Mouse (Mus musculus) CH12.LX (cell line): ENCODE results near the gene Cfap58.

Experiments
- BHLHE40 ChIP-seq: IDR thresholded peaks from 2 replicates; pipeline ENCODE4 v1.6.1; 2011; ENCODE audit warnings: mild to moderate bottlenecking, low read depth, low read length, improper control_type of control experiment
- CHD2 ChIP-seq: IDR thresholded peaks from 2 replicates; pipeline ENCODE4 v1.6.1; 2011; ENCODE audit warnings: low read length, improper control_type of control experiment
- CTCF ChIP-seq, 2 experiments: IDR thresholded peaks in 1 of 2; conservative IDR thresholded peaks in 1 of 2; 2 replicates each; pipeline ENCODE4 v1.5.1; 2011 to 2012; ENCODE audit warnings: low read depth in 2 of 2, low read length in 2 of 2, improper control_type of control experiment in 1 of 2, inconsistent platforms in 1 of 2, mild to moderate bottlenecking in 1 of 2, moderate library complexity in 1 of 2
- E2F4 ChIP-seq: IDR thresholded peaks from 2 replicates; pipeline ENCODE4 v1.6.1; 2011; ENCODE audit warnings: low read depth, low read length, improper control_type of control experiment; ENCODE audit not compliant: insufficient replicate concordance
- GABPA ChIP-seq: IDR thresholded peaks from 2 replicates; pipeline ENCODE4 v1.6.1; 2012; ENCODE audit warnings: low read depth, low read length, improper control_type of control experiment, inconsistent platforms; ENCODE audit not compliant: insufficient replicate concordance
- JUN ChIP-seq: IDR thresholded peaks from 2 replicates; pipeline ENCODE4 v1.6.1; 2011; ENCODE audit warnings: low read depth, mild to moderate bottlenecking, low read length, improper control_type of control experiment, moderate library complexity; ENCODE audit not compliant: insufficient read depth
- MAZ ChIP-seq: IDR thresholded peaks from 2 replicates; pipeline ENCODE4 v1.6.1; 2012; ENCODE audit warnings: low read depth, mild to moderate bottlenecking, inconsistent platforms, low read length, improper control_type of control experiment, moderate library complexity
- POLR2A ChIP-seq: IDR thresholded peaks from 2 replicates; pipeline ENCODE4 v1.6.1; 2011; ENCODE audit warnings: low read depth, mild to moderate bottlenecking, improper control_type of control experiment, low read length
- TCF12 ChIP-seq: IDR thresholded peaks from 2 replicates; pipeline ENCODE4 v1.6.1; 2014; ENCODE audit warnings: low read depth, mild to moderate bottlenecking, inconsistent platforms, low read length, improper control_type of control experiment
- USF1 ChIP-seq: IDR thresholded peaks from 2 replicates; pipeline ENCODE4 v1.6.1; 2014; ENCODE audit warnings: low read depth, mild to moderate bottlenecking, inconsistent platforms, low read length, improper control_type of control experiment
- USF2 ChIP-seq: conservative IDR thresholded peaks from 2 replicates; pipeline ENCODE4 v1.6.1; 2011; ENCODE audit warnings: low read depth, low read length, improper control_type of control experiment
- ZNF384 ChIP-seq: IDR thresholded peaks from 2 replicates; pipeline ENCODE4 v1.6.1; 2012; ENCODE audit warnings: low read depth, low read length, improper control_type of control experiment, inconsistent platforms

- TF ChIP-seq E2F4 (no peak), JUN (no peak), MAZ (no peak), USF2 (no peak), ZNF384 (no peak), BHLHE40 (no peak), USF1 (no peak), CHD2 (no peak), GABPA (no peak), TCF12 (no peak), POLR2A (no peak), CTCF (conservative IDR thresholded peaks at IDR 0.05 in 1 of 2, IDR thresholded peaks at IDR 0.05 in 1 of 2; ENCODE audit: low read depth in 2 of 2, low read length in 2 of 2) (no peak)
Observed at GRCm38 (mm10) chr19:47988880-47989574, 51.6 kb downstream of the Cfap58 start.
